Mouse (Mus musculus): ENCODE results near the gene Qtrt2. TPM values are rescaled to one million over a fixed set of nuclear protein-coding genes. Genes with fewer than 3 reads are reported as not detected.

The Qtrt2 gene
- polyA plus RNA-seq, 1 experiment from 2014 or later = 24.8 TPM

DNA sequence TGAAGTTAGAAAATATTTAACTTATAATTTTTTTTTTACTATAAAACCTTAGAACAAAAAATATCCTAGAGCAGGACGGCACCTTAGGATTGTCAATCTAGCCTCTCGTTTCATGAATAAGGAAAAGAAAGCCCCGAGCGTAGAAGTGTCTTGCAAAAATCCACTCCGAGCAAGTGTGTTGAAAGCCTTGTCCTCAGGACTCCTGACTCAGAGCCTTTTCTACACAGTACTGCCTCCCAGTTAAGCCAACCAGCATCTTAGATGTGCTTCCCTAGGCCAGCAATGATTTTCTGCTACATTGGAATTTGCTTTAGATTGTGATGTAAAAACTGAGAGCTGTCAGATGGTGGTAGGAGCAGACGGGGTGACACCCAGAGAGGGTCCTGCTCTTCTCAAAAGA is 6.4 kb upstream of the Qtrt2 start:
- H3K27me3 ChIP-seq (ENCODE audit: control insufficient read depth, insufficient read depth, low read depth, low read length) = no peaks in the 10 kb centered on the region
- peaks cover 6% of the 10 kb centered on the region; the same call in 1 of the 2 replicates for H3K4me1 ChIP-seq (replicated peaks; ENCODE audit: control insufficient read depth, insufficient read depth, low read length)
- H3K9ac ChIP-seq (ENCODE audit: low read length) = no peak overlapping the region
- no peak overlapping the region for H3K4me2 ChIP-seq (ENCODE audit: low read depth, low read length)
- no peak overlapping the region for H3K4me3 ChIP-seq (ENCODE audit: low read length)
- no peaks in the 10 kb centered on the region for H3K9me3 ChIP-seq (ENCODE audit: control insufficient read depth, low read length)
- no peak overlapping the region for H3K27ac ChIP-seq (ENCODE audit: low read length)
- no peaks in the 10 kb centered on the region for H3K36me3 ChIP-seq (ENCODE audit: control insufficient read depth, insufficient read depth, low read length)
- WGBS = 74% methylated on average over 6 of the region's 6 CpGs
- ATAC-seq (ENCODE audit: low read depth) = no peak

DNA sequence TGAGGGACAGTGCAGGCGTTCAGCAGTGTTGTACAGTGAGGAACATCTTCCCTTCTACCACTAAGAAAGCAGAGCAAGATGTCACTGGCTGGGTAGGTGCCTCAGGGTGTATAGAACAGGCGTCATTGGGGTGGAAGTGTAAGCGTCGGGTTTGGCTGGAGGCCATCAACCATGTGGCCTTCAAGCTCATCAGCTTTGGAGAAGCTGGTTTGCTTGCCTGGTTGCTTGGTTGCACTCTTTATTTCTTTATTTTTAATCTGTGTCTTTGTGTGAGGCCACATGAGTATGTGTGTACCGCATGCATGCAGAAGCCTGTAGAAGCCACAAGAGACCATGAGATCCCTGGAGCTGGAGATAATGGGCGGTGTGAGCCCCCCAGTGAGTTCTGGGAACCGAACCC is 5.7 kb upstream of the Qtrt2 start:
- no peak for ATAC-seq (ENCODE audit: low read depth)
- no peak overlapping the region for H3K4me3 ChIP-seq (ENCODE audit: low read length)
- H3K27ac ChIP-seq (ENCODE audit: low read length) = no peak overlapping the region
- no peak overlapping the region for H3K9ac ChIP-seq (ENCODE audit: low read length)
- peaks cover 6% of the 10 kb centered on the region; the same call in 1 of the 2 replicates for H3K4me1 ChIP-seq (replicated peaks; ENCODE audit: control insufficient read depth, insufficient read depth, low read length)
- H3K9me3 ChIP-seq (ENCODE audit: control insufficient read depth, low read length) = no peaks in the 10 kb centered on the region
- no peak overlapping the region for H3K4me2 ChIP-seq (ENCODE audit: low read depth, low read length)
- H3K36me3 ChIP-seq (ENCODE audit: control insufficient read depth, insufficient read depth, low read length) = no peaks in the 10 kb centered on the region
- H3K27me3 ChIP-seq (ENCODE audit: control insufficient read depth, insufficient read depth, low read depth, low read length) = no peaks in the 10 kb centered on the region
- WGBS = 75% methylated on average over 7 of the region's 7 CpGs

DNA sequence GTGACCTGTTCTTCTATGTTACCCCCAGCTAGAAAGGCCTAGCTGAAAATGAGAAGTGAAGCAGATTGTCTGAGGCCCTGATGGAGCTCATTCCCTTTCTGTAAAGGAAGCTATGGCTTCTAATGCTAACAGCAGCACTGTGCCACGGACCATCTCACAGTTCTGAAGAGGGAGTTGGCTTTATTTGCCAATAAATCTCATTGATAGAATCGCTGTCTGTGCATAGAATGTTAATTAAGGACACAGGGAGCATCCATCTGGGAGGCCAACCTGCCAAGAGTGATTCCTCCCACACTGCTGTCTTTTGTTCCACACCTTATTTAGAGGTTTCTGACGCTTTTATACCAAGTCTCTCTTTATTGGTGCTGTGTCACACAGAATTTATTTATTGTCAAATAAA is 4.9 kb upstream of the Qtrt2 start:
- no peaks in the 10 kb centered on the region for H3K36me3 ChIP-seq (ENCODE audit: control insufficient read depth, insufficient read depth, low read length)
- H3K27ac ChIP-seq (ENCODE audit: low read length) = no peak overlapping the region
- no peaks in the 10 kb centered on the region for H3K9me3 ChIP-seq (ENCODE audit: control insufficient read depth, low read length)
- H3K27me3 ChIP-seq (ENCODE audit: control insufficient read depth, insufficient read depth, low read depth, low read length) = no peaks in the 10 kb centered on the region
- no peak overlapping the region for H3K9ac ChIP-seq (ENCODE audit: low read length)
- no peak for ATAC-seq (ENCODE audit: low read depth)
- no peak overlapping the region for H3K4me3 ChIP-seq (ENCODE audit: low read length)
- no peak overlapping the region for H3K4me2 ChIP-seq (ENCODE audit: low read depth, low read length)
- H3K4me1 ChIP-seq (replicated peaks; ENCODE audit: control insufficient read depth, insufficient read depth, low read length) = peaks cover 6% of the 10 kb centered on the region; the same call in 1 of the 2 replicates
- 74% methylated on average over 3 of the region's 3 CpGs for WGBS

DNA sequence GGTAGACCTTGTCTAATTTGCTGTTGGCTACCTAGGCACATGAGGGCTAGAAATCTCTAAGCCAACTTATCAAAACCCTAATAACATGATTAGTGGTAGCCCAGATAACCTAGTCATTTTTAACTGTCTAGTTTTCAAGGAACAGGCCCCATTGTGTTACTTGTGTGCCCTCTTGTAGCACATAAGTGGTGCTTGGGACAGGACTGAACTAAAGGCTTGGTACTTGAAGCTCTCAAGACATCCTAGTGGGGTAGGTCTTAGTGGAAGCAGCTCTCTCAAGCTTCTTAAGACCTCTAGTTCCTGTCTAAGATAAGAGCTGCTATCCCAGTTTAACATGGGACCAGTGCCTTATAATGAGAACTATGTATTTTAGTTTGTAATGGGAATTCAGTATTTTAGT is 4.0 kb upstream of the Qtrt2 start:
- no peaks in the 10 kb centered on the region for H3K27me3 ChIP-seq (ENCODE audit: control insufficient read depth, insufficient read depth, low read depth, low read length)
- no peak overlapping the region for H3K9ac ChIP-seq (ENCODE audit: low read length)
- H3K4me3 ChIP-seq (ENCODE audit: low read length) = no peak overlapping the region
- H3K36me3 ChIP-seq (ENCODE audit: control insufficient read depth, insufficient read depth, low read length) = no peaks in the 10 kb centered on the region
- H3K9me3 ChIP-seq (ENCODE audit: control insufficient read depth, low read length) = no peaks in the 10 kb centered on the region
- no peak overlapping the region for H3K4me2 ChIP-seq (ENCODE audit: low read depth, low read length)
- H3K4me1 ChIP-seq (replicated peaks; ENCODE audit: control insufficient read depth, insufficient read depth, low read length) = peaks cover 6% of the 10 kb centered on the region; the same call in 1 of the 2 replicates
- no peak overlapping the region for H3K27ac ChIP-seq (ENCODE audit: low read length)
- peak; percentile 68 for ATAC-seq (ENCODE audit: low read depth)

DNA sequence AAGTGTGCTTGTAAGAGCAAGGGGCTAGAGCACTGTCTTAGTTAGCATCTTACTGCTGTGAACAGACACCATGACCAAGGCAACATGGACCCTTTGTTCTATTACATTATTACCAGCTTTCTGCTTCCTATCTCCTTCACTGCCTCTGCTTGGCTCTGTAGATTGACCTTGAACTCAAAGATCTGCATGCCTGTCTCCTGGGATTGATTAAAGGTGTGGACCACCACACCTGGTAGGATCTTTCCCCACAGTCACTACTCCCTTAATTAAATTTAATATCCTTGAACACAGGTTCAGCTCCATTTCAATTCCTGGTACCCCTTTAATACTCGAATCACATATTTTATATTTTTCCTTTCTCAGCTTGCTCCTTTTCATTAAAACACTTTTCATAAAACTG is 763 bp downstream of the Qtrt2 start:
- no peak for ATAC-seq (ENCODE audit: low read depth)
- Histone ChIP-seq H3K9ac (ENCODE audit: low read length) (no peak overlapping the region), H3K27ac (ENCODE audit: low read length) (no peak overlapping the region), H3K4me2 (ENCODE audit: low read depth, low read length) (no peak overlapping the region), H3K27me3 (ENCODE audit: control insufficient read depth, insufficient read depth, low read depth, low read length) (no peaks in the 10 kb centered on the region), H3K4me1 (replicated peaks; ENCODE audit: control insufficient read depth, insufficient read depth, low read length) (no peaks in the 10 kb centered on the region), H3K36me3 (ENCODE audit: control insufficient read depth, insufficient read depth, low read length) (no peaks in the 10 kb centered on the region), H3K9me3 (ENCODE audit: control insufficient read depth, low read length) (no peaks in the 10 kb centered on the region), H3K4me3 (ENCODE audit: low read length) (no peak overlapping the region)
- 92% methylated on average over 1 of the region's 1 CpGs for WGBS

DNA sequence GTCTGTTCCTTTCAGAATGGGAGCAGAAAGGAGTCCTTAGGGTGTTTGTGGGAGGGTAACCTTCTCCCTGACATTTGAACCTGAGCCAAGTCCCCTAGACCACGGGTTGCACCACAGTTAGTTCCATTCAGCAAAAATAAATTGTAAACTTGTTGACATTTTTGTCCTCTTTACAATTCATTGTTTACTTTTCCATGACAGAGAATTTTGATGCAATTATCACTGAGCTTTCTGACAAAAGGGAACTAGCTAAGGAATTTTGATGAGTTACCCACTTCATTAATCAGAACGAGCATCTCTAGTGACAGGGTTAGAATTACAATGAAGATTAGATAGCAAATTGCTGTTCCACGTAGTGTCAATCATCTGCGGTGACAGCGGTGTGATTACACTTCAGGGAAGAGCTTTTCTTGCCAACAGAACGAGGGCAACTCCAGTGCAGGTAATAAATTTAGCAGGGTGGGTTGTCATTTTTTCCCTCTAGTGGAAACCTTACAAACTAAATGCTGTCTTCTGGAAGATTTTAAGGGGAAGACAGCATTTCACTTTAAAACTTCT is 1.5 kb downstream of the Qtrt2 start:
- WGBS = 29% methylated on average over 6 of the region's 6 CpGs
- Histone ChIP-seq H3K9me3 (ENCODE audit: control insufficient read depth, low read length) (no peaks in the 10 kb centered on the region), H3K4me1 (replicated peaks; ENCODE audit: control insufficient read depth, insufficient read depth, low read length) (no peaks in the 10 kb centered on the region), H3K36me3 (ENCODE audit: control insufficient read depth, insufficient read depth, low read length) (no peaks in the 10 kb centered on the region), H3K27me3 (ENCODE audit: control insufficient read depth, insufficient read depth, low read depth, low read length) (no peaks in the 10 kb centered on the region), H3K4me3 (ENCODE audit: low read length) (no peak overlapping the region), H3K27ac (ENCODE audit: low read length) (no peak overlapping the region), H3K9ac (ENCODE audit: low read length) (no peak overlapping the region), H3K4me2 (ENCODE audit: low read depth, low read length) (no peak overlapping the region)
- no peak for ATAC-seq (ENCODE audit: low read depth)

DNA sequence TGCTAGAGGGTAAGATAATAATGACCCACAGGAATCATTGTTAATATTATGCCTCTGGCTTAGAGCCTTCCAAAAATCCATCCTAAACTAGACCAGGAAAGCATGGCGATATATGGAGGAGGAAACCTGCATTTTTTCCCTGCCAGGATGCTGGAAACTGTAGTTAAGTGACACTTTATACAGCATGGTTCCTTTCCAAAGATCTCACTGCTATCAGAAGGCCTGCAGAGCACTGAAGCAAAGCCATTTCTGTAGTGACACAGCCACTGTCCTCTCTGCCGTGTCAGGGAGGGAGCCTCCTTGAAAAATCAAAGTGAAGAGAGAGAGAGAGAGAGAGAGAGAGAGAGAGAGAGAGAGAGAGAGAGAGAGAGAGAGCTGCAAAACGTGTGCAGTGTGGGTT is 4.0 kb downstream of the Qtrt2 start:
- no peaks in the 10 kb centered on the region for H3K4me1 ChIP-seq (replicated peaks; ENCODE audit: control insufficient read depth, insufficient read depth, low read length)
- no peak overlapping the region for H3K4me2 ChIP-seq (ENCODE audit: low read depth, low read length)
- H3K36me3 ChIP-seq (ENCODE audit: control insufficient read depth, insufficient read depth, low read length) = no peaks in the 10 kb centered on the region
- H3K9me3 ChIP-seq (ENCODE audit: control insufficient read depth, low read length) = no peaks in the 10 kb centered on the region
- H3K4me3 ChIP-seq (ENCODE audit: low read length) = no peak overlapping the region
- no peak overlapping the region for H3K27ac ChIP-seq (ENCODE audit: low read length)
- H3K27me3 ChIP-seq (ENCODE audit: control insufficient read depth, insufficient read depth, low read depth, low read length) = no peaks in the 10 kb centered on the region
- H3K9ac ChIP-seq (ENCODE audit: low read length) = no peak overlapping the region
- no peak for ATAC-seq (ENCODE audit: low read depth)
- WGBS = 55% methylated on average over 3 of the region's 3 CpGs

DNA sequence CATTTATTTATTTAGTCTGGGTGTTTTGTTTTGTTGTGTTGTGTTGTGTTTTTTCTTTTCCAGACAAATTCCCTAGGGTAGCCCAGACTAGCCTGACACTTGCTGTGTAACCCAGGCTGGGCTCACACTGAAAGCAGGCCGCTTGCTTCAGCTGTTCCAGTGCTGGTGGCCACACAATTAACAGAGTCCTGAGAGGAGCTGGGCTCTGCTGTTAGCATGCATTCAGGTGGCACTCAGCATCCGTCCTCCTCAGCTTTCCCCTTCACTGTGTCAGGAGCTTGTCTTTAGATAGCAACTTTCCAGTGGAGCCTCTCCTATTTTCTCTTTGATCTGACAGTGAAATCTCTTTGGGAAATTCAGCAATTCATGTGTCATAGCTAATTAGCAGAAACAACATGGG is 4.6 kb downstream of the Qtrt2 start:
- Histone ChIP-seq H3K9me3 (ENCODE audit: control insufficient read depth, low read length) (no peaks in the 10 kb centered on the region), H3K9ac (ENCODE audit: low read length) (no peak overlapping the region), H3K27ac (ENCODE audit: low read length) (no peak overlapping the region), H3K4me1 (replicated peaks; ENCODE audit: control insufficient read depth, insufficient read depth, low read length) (no peaks in the 10 kb centered on the region), H3K27me3 (ENCODE audit: control insufficient read depth, insufficient read depth, low read depth, low read length) (no peaks in the 10 kb centered on the region), H3K4me3 (ENCODE audit: low read length) (no peak overlapping the region), H3K36me3 (ENCODE audit: control insufficient read depth, insufficient read depth, low read length) (no peaks in the 10 kb centered on the region), H3K4me2 (ENCODE audit: low read depth, low read length) (no peak overlapping the region)
- WGBS = 88% methylated on average over 2 of the region's 2 CpGs
- ATAC-seq (ENCODE audit: low read depth) = no peak

DNA sequence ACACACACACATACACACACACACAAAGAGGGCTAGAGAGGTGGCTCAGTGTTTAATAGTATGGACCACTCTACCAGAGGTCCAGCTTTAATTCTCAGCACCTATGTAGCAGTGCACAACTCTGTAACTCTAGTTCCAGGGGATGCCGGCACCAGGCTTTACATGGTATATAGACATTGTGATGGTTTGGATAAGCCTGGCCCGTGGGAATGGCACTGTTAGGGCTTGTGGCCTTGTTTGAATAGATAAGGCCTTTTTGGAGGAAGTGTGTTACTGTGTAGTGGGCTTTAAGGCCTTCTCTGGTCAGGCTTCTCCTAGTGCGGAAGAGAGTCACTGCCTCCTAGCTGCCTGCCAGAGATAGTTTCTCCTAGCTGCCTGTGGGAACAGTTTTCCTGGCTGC is 7.7 kb downstream of the Qtrt2 start:
- no peaks in the 10 kb centered on the region for H3K36me3 ChIP-seq (ENCODE audit: control insufficient read depth, insufficient read depth, low read length)
- H3K4me3 ChIP-seq (ENCODE audit: low read length) = no peak overlapping the region
- no peaks in the 10 kb centered on the region for H3K4me1 ChIP-seq (replicated peaks; ENCODE audit: control insufficient read depth, insufficient read depth, low read length)
- no peaks in the 10 kb centered on the region for H3K9me3 ChIP-seq (ENCODE audit: control insufficient read depth, low read length)
- ATAC-seq (ENCODE audit: low read depth) = no peak
- 78% methylated on average over 3 of the region's 3 CpGs for WGBS
- H3K27me3 ChIP-seq (ENCODE audit: control insufficient read depth, insufficient read depth, low read depth, low read length) = no peaks in the 10 kb centered on the region
- no peak overlapping the region for H3K9ac ChIP-seq (ENCODE audit: low read length)
- no peak overlapping the region for H3K4me2 ChIP-seq (ENCODE audit: low read depth, low read length)
- H3K27ac ChIP-seq (ENCODE audit: low read length) = no peak overlapping the region

DNA sequence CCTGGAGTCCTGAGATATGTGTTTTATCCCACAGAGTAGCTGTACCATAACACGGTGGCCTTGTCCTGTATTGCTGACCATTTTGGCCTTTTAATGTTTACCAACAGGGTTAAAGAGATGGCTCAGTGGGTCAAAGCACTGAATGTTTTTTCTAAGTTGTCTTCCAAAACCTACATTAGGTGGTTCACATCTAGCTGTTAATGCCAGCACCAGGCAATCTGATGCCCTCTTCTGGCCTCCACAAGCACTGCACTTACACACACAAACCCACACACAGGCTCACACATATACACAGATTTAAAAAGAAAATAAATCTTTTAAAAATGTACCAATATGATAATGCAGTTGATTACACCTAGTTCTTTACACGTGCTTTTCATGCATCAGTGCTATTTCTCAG is 17.7 kb downstream of the Qtrt2 start:
- no peaks in the 10 kb centered on the region for H3K9me3 ChIP-seq (ENCODE audit: control insufficient read depth, low read length)
- no peak for ATAC-seq (ENCODE audit: low read depth)
- 81% methylated on average over 2 of the region's 2 CpGs for WGBS
- no peak overlapping the region for H3K4me3 ChIP-seq (ENCODE audit: low read length)
- peaks cover 2% of the 10 kb centered on the region; the same call in 1 of the 2 replicates for H3K36me3 ChIP-seq (ENCODE audit: control insufficient read depth, insufficient read depth, low read length)
- H3K27me3 ChIP-seq (ENCODE audit: control insufficient read depth, insufficient read depth, low read depth, low read length) = no peaks in the 10 kb centered on the region
- no peak overlapping the region for H3K27ac ChIP-seq (ENCODE audit: low read length)
- no peak overlapping the region for H3K4me2 ChIP-seq (ENCODE audit: low read depth, low read length)
- no peak overlapping the region for H3K9ac ChIP-seq (ENCODE audit: low read length)
- no peaks in the 10 kb centered on the region for H3K4me1 ChIP-seq (replicated peaks; ENCODE audit: control insufficient read depth, insufficient read depth, low read length)

Data from lung, embryonic 16.5 days (tissue).